Mouse (Mus musculus): ENCODE data around the gene Arl6ip4. TPM values are rescaled to one million over a fixed set of nuclear protein-coding genes. Genes with fewer than 3 reads are reported as not detected.

The Arl6ip4 gene
- total RNA-seq, 2 experiments from 2014 or later, result 42.8 to 47.6 TPM

DNA sequence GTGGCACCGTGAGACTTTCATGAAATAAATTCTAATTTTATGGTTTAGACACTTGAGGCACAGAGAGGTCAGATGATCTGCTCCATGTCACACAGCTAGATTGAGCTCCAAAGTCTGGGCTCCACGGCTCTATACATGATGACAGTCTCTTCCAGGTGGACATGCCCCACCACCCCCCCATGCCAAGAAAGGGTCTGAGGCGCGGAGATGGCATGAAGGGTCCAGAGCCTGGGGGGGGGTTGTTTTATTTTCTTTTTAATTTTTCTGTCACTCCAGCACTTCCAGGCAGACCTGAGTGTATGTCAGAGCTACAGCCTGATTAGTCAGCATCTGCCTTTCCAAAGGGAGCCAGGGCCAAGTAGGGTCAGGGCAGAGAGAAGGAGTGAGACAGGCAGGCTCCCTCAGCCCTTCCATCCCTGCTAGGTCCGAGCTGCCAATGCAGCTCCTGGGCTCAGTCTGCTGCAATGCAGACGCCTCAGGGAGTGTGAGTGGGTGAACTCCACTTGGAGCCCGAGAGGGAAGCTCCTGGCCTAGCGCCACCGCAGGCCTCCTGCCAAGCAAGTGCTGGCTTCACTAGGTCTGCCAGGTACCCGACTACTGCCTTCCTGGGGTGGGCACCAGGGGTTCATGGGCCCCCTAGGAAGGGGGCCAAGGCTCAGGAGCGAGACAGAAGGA, 22.6 kb upstream of the Arl6ip4 start:
- peak in 1 of 2 experiments; percentile 47 for DNase-seq
- intact Hi-C loops (cut with DNase I), result no loop called here

DNA sequence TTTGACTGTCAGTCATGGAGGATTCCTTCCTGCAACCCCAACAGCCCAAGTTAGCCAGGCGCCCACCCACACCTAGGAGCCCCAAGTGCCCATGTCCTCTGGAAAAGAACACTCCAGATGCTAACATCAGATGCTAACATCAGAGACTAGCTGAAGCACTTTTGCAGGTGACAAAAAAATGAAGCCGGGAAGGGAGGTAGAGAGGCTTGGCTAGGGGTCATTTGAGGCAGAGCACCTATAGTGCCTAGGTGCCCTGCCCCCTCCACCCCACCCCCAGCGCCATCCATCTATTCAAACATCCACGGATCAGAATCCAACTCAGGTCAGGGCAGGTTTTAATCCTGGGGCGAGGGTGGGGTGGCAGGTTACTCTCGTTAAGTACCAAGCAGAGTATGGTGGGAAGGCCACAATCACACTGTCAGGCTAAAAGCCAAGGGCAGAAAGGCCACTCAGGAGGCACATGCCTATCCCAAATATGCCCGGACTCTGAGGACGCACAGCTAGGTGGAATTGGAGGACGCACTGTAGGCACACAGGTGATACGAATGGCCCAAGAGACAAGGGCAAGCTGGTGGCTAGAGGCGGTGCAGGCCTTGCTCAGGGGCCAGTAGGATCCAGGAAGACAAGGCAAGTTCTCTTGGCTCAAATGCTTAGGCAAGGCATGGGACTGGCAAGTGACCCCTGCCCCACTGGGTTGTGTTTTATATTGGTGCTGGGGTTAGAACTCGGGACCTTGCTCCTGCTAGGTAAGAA, 21.9 kb upstream of the Arl6ip4 start:
- intact Hi-C loops (cut with DNase I), result no loop called here
- DNase-seq, result no peak

DNA sequence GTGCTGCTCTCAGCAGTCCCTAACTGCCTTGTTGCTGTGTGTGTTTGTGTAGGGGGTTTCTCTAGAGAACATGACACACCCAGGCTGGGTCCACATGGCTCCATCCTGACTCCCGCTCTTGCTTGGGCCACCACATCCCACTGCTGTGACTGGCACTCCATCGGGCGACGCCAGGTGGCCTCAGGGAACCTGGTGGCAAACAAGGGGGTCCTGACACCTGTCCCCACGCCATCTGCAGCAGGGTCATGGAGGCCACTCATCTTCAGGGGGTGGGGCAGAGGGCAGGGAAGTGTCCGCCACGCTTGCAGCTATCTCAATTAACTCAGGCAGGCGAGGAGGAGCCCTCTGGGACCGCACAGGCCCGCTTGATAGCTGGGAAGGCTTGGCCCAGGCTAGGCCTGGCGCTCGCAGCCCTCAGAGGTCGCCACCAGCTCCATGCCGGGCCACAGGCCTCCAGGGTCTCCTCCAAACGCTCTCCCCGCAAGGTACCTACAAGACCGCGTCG, 20.8 kb upstream of the Arl6ip4 start:
- intact Hi-C loops (cut with DNase I), result no loop called here
- peak in 1 of 2 experiments; percentile 25 for DNase-seq

DNA sequence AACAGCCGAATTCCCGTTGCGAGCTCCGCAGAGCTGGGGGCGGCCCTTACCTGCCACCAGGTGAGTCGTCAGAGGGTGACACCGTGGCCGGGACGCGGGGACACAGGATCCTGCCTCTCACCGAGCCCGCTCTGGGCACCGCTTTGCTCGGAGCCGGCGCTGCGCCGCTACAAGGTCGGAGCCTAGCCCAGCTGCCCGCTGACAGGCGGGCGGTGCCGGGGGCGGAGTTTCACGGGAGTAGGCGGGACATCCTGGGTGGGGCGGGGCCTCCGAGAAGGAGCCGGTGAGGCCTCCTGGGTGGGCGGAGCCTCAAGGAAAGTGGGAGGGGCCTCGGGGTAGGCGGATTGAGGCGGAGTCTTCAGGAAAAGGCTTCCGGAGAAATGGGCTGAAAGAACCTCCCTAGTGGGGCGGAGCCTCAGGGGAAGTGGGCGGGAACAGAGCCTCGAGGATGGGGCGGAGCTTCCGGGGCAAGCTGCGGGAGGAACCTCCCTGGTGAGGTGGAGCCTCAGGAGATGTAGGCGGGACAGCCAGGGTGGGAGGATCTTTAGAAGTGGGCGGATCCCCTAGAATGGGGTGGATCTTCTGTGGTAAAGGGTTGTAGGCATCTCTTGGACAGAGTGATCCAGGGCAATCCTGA, 20.2 kb upstream of the Arl6ip4 start, which contains the start of gene Abcb9:
Gene Abcb9 (minus strand): TSS at position 203 of the 637 bp plus-strand sequence.
- DNase-seq, result peak; percentile 98 to 99
- intact Hi-C loops (cut with DNase I), result no loop called here

DNA sequence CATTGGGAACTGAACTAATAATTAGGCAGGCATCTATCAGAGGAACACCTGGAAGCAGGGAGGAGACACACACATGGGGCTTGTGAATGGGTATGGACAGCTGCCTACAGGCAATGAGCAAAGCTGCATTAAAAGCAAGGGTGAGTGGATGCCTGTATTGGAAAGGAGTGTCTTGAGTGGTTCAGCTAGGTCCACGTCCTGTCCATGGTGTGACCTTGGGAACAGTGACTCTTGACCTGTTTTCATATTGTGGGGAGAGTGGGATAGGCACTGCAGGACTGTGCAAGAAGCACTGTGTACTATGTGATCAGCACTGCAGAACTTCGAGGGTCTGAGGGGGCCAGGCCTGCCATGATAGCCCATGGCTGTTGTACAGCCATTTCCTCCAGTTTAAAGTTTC, 17.0 kb upstream of the Arl6ip4 start:
- no peak for DNase-seq
- intact Hi-C loops (cut with DNase I), result no loop called here

DNA sequence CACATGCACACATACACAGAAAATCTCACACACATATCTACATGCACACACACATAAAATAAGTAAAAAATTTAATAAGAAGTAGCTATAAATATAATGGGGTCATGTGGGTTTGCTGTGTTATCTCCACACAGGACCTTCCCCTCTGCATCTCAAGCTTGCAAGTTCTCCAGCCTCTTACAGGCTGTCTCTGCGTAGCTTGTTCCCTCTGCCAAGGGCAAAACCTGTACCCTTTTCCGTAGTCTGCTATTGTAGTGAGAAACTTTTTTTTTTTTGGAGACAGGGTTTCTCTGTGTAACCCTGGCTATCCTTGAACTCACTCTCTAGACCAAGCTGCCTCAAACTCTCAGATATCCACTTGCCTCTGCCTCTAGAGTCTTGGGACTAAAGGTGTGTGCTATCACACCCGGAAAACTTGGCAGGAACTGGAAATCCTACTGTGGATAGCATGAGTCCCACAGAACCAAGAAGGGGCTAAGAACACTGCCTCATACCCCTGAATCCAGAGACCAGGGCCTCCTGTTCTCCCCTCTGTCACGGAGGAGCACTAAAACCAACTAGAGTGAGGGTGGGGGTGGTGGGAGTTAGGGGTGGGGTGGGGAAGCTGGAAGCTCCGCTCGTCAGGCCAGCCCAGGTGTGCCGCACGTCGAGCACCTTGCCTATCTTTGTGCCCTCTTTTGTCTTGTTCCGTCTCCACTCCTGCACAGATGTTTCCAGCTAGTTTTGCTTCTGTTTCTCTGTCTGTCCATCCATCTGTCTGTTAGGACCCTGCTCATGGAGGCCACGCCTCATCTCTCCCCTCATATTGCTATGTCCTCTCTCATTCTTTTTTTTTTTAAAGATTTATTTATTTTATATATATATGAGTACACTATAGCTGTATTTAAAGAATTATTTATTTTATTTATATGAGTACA, 15.5 kb upstream of the Arl6ip4 start:
- intact Hi-C loops (cut with DNase I), result no loop called here
- no peak for DNase-seq

DNA sequence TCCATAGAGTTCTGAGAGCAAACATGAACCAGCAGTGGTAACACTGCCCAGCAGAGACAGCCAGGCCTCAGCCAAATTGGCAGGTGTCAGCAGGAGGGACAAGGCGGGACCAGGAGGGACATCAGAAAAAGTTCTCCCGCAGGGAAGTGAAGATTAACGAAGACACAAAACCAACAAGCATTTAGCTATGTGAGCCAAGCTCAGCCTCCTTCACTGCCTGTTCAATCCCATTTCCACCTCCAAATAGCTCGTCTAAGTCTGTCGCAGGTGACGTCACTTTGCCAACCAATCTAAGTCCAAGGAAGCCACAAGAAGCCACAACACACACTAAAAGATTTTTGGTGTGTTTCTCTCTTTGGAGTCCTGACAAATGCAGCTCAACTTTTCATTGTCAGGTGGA, 13.6 kb upstream of the Arl6ip4 start:
- no peak for DNase-seq
- intact Hi-C loops (cut with DNase I), result no loop called here

DNA sequence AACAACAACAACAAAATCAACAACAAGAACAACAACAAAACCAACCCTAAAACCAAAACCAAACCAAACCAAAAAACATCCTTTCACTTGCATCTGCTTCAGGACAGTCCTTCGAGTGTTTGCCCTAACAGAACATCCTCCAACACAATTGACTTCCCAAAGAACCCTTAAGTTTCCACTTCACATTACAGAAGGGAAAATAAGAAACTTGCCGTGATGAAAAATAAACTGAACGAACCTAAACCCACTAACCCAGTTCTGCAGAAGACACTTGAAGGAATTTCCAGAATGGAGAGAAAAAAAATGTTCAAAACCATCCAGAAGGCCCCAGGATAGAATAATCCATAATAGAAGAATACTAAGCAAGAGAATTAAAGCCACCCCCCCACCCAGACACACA, 12.9 kb upstream of the Arl6ip4 start:
- intact Hi-C loops (cut with DNase I), result no loop called here
- no peak for DNase-seq

DNA sequence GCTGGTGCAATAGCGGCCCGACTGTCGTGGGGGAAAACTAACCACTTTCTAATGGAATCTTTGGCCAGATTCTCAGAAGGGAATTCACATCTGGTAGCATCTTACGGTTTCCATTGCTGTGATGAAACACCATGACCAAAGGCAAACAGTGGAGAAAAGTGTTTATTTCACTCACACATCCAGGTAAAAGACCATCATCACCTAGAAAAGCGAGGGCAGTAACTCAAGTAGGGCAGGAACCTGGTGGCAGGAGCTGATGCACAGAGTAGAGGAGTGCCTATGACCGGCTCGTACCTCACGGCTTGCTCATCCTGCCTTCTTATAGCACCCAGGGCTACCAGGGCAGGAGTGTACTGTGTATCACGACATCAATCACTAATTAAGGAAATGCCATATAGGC, 12.3 kb upstream of the Arl6ip4 start:
- intact Hi-C loops (cut with DNase I), result no loop called here
- DNase-seq, result no peak

DNA sequence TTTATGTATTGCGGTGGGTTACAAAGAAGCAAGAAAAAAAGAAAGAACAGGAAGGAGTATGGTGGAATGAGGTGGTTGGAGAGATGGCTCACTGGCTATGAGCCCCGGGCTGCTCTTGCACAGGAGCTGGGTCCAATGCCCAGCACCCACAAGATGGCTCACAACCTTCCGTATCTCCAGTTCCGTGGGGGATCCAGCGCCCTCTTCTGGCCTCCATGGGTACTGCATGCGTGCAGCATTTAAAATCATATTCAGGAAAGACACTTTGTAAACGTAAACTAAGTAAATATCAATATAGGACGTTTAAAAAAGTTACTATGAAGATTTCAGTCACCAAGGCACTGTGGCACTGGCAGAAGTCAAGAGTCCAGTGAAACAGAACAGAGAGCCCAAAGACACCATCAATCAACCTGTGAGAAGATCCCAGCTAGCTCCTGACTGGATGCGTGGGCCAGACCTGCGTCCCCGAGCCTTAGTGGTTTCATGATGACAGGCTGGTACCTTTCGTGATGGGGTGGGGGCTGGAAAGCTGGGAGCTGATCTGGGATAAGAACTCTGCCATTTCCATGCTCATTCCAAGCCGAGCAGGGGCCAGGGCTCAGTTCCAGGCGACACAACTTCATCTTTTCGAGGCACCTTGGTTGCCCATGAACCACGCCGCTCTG, 4.7 kb upstream of the Arl6ip4 start:
- DNase-seq, result no peak
- intact Hi-C loops (cut with DNase I), result no loop called here

DNA sequence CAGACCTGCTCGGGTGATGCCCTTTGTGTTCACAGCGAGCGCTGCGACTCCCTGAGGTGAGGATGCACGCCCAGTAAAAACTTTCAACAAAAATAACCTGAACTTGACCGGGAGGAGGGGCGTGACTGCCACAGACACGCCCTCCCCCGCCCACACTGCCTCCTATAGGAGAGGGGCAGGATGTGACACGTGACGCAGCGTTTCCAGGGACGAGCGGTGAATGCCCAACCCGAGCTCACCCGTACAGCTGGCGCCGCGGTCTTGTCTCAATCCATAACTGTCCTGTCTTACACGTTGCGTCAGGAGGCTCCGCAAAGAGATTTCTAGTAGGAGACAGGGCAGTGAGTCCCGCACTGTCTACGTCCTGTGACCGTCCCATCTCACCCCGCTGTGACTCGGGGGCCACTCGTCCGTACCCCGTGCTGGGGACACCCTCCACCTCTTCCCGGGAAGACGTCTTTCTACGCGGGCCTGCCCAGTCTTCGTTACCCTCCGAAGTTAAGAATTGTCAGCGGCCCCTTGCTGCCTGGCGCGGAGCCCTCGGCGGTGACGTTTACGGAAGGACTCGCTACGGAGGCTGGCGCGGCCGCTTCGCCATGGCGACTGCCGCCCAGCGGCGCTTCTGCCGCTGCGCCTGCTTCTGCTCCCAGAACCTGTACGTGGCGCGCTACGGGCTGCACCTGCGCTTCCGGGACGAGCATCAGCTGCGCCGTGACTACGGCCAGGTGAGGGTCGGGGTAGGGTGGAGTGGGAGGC, 4.0 kb upstream of the Arl6ip4 start, which contains the start of gene Ogfod2:
Gene Ogfod2 (plus strand): TSS at position 556 of the 756 bp plus-strand sequence.
- intact Hi-C loops (cut with DNase I), result no loop called here
- peak; percentile 96 to 98 for DNase-seq

DNA sequence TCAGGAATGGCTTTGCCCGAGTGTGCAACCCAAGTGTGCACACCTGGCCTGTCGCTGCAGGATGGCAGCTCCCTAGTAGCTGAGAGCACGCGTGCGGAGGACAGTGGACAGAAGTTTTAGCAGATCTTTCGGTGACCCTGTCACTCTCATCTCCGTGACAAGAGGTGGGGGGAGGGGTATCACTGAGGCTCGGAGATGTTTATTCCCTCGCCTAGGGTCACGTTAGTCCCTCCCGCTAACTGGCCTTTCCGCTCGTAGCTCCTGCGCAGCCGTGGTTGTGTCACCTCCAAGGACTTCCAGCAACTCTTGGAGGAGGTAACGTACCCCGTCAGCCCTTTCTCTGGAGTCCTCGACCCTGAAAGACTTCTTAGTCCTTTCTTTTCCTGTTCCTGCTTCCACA, 3.4 kb upstream of the Arl6ip4 start:
- intact Hi-C loops (cut with DNase I), result no loop called here
- DNase-seq, result no peak

DNA sequence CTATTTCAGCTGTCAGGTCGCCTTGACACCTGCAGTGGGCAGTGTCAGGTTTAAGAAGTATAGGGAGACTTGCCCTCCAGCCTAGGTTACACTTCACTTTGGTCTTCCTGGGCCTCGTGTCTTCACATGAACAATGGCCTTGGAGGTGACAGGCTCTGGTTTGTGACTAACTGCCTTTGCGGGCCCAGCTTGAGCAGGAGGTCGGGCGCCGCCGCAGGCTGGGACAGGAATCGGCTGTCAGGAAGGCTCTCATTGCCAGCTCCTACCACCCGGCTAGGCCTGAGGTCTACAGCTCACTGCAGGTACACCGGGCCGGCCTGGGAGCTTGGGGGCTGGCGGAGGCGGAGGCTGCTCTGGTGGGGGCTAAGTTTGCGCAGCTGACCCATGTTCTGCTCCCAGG, 2.9 kb upstream of the Arl6ip4 start:
- DNase-seq, result no peak
- intact Hi-C loops (cut with DNase I), result no loop called here

DNA sequence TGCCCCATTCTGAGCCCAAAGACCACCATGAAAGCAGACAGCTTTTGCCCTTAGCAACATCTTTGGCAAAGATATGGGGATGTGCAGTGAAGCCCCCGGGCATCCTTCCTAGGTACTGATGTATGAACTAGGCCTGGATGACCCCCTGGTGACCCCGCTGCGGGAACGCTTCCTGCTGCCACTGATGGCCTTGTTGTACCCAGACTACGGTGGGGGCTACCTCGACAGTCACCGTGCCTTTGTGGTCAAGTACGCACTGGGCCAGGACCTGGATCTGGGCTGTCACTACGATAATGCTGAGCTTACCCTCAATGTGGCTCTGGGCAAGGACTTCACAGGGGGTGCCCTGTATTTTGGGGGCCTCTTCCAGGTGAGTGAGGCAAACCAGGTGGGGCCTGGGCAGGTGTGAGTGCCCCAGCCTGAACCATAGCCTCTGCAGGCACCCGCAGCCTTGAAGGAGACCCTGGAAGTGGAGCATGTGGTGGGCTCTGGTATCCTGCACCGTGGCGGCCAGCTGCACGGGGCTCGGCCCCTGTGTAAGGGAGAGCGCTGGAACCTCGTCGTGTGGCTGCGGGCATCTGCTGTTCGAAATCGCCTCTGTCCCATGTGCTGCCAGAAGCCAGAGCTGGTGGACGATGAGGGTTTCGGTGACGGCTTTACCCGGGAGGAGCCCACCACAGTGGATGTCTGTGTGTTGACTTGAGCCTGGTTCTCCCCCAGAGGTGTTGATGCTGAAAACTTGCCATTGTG, 1.4 kb upstream of the Arl6ip4 start:
- intact Hi-C loops (cut with DNase I), result no loop called here
- DNase-seq, result no peak

DNA sequence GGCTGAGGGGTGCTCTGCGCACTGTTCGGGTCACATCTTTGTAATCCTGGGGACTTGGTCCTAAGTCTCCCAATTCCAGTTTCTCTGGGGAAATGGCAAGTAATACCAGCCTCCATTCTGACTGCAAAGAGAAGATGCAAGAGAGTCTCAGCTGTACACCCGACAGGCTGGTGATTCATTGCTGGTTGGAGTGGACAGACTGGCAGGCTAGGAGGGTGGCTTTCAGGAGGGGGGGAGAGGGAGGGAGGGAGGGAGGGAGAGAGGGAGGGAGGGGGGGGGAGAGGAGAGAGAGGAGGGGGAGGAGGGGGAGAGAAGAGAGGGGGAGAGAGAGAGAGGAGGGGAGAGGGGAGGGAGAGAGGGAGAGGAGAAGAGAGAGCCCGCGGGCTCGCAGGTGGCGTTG, 358 bp upstream of the Arl6ip4 start:
- intact Hi-C loops (cut with DNase I), result no loop called here
- no peak for DNase-seq

DNA sequence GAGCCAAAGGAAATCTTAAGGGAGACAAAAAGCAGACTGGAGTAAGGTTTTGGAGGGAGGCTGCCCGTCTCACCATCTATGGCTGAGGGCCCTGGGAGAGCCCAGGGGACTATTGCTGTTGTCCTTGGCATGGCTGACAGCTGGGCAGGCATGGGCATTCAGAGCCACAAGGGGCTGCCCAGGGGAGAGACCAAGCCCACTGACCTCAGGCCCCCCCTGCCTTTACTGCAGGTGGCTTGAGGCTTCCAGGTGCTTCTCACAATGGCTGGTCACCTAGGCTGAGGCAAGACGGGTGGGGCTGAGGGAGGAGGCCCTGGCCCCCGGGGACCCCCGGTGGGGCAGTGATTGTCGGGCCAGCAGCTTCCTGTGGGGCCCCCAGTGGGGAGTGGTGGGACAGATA, 3.3 kb downstream of the Arl6ip4 start:
- no peak for DNase-seq
- intact Hi-C loops (cut with DNase I), result no loop called here

DNA sequence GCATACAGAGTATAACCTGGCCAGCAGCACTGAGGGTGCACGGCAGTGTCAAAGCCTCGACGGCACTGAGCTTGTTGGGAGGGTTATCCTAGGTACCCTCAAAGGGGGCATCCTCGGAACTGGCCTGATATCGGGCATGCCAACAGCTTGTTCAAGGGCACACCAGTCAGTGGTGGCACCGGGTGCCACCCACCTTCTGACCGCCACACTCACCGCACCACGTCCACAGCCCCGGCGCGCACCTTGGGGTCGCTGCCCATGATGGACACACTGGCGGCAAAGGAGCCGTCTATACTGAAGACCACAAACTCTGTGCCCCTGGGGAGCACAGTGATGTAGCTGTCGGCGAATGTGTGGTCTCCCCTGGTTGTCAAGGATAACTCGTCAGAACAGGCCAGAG, 6.5 kb downstream of the Arl6ip4 start:
- intact Hi-C loops (cut with DNase I), result loop anchor here (10.0 kb wide), 1 partner anchor 432 kb away; the partner anchor contains the start of gene Ddx55
- DNase-seq, result no peak

DNA sequence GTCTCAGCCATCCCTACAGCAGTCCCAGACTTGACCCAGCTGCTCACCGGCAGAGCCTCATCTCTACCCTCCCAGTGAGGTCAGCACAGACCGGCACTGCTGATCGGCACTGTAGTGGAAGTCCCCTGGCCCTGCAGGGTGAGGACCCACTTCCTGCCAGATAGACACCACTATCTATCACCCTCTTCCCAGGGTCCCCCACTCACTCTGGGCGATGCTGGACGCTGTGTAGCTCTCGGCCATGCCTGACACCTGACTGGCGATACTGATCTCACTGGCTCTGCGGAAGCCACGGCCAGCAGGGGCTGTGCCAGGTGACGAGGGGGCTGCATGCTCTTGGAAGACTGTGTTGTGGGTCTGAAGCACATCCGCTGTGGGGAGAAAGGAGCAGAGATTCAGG, 9.2 kb downstream of the Arl6ip4 start:
- intact Hi-C loops (cut with DNase I), result loop anchor here (10.0 kb wide), 1 partner anchor 430 kb away; the partner anchor contains the start of gene Ddx55
- DNase-seq, result no peak

All from gastrocnemius, postnatal 36 days (tissue).